Mouse (Mus musculus) megakaryocyte-erythroid progenitor cell, adult 5-6 weeks (primary cell): ENCODE measurements around the gene Epb41. TPM values are rescaled to one million over a fixed set of nuclear protein-coding genes. Genes with fewer than 3 reads are reported as not detected.
A peak's percentile ranks its signal among the peaks of the same experiment; 100 is the strongest.

Experiments used
- ATAC-seq: replicated peaks from 2 replicates; pipeline ENCODE4 v1.8.0; 2016; ENCODE audit warnings: mild to moderate bottlenecking, inconsistent platforms; ENCODE audit not compliant: severe bottlenecking, poor library complexity, low FRiP score, low TSS enrichment
- total RNA-seq, 2 experiments: library from RNA; stranded (forward) in 1 of 2; stranded (reverse) in 1 of 2; fragments of 200-1000, 215-1000 nt in 1 of 2; fragments of >200 nt in 1 of 2; fragmentation: Nextera tagmentation in 1 of 2; gene quantifications; 2 replicates each; pipeline ENCODE4 v1.2.3; 2014 to 2017

Epb41 gene
- total RNA-seq, 2 experiments from 2014 or later, result 82.1 to 92.6 TPM

GRCm38 (mm10) chr4:131950657-131951056 lies 124.5 kb downstream of the Epb41 start:
- no peak for ATAC-seq

- no peak for ATAC-seq
These were observed 125.2 kb downstream of the Epb41 start for GRCm38 (mm10) chr4:131949903-131950302.

- no peak for ATAC-seq
These were observed 127.3 kb downstream of the Epb41 start for GRCm38 (mm10) chr4:131947848-131948247.

- no peak for ATAC-seq
These were observed 134.3 kb downstream of the Epb41 start for GRCm38 (mm10) chr4:131940846-131941245.

- ATAC-seq, result no peak
These were observed 135.7 kb downstream of the Epb41 start for GRCm38 (mm10) chr4:131939459-131939858.

GRCm38 (mm10) chr4:131929146-131929545 lies 146.0 kb downstream of the Epb41 start:
- ATAC-seq, result no peak

- no peak for ATAC-seq
These were observed 150.9 kb downstream of the Epb41 start for GRCm38 (mm10) chr4:131924096-131924810.

GRCm38 (mm10) chr4:131922404-131922803 lies 152.7 kb downstream of the Epb41 start:
- ATAC-seq, result no peak

- ATAC-seq, result no peak
These were observed 153.4 kb downstream of the Epb41 start, which contains the start of gene Tmem200b for GRCm38 (mm10) chr4:131921461-131922346. Gene Tmem200b, plus strand, starts transcription at chr4:131921771.

GRCm38 (mm10) chr4:131920595-131921351 lies 154.3 kb downstream of the Epb41 start:
- ATAC-seq, result no peak

GRCm38 (mm10) chr4:131920141-131920594 lies 155.0 kb downstream of the Epb41 start:
- ATAC-seq, result no peak

GRCm38 (mm10) chr4:131919506-131920140 lies 155.5 kb downstream of the Epb41 start:
- no peak for ATAC-seq

GRCm38 (mm10) chr4:131918711-131919500 lies 156.2 kb downstream of the Epb41 start:
- no peak for ATAC-seq

GRCm38 (mm10) chr4:131918026-131918533 lies 157.0 kb downstream of the Epb41 start:
- ATAC-seq, result no peak

GRCm38 (mm10) chr4:131917010-131917555 lies 158.0 kb downstream of the Epb41 start:
- ATAC-seq, result no peak

GRCm38 (mm10) chr4:131916425-131916824 lies 158.7 kb downstream of the Epb41 start:
- ATAC-seq, result peak; percentile 66

- ATAC-seq, result no peak
These were observed 159.2 kb downstream of the Epb41 start for GRCm38 (mm10) chr4:131915821-131916328.
